Mouse (Mus musculus) forebrain, embryonic 10.5 days (tissue): ENCODE measurements around the gene Sh3gl3. TPM values are rescaled to one million over a fixed set of nuclear protein-coding genes. Genes with fewer than 3 reads are reported as not detected.
A peak's percentile ranks its signal among the peaks of the same experiment; 100 is the strongest.

Source experiments
- DNase-seq: peaks from one replicate; pipeline ENCODE4 v3.0.0-alpha.2; 2017; ENCODE audit warnings: low spot score; ENCODE audit errors: extremely low spot score
- H3K27ac ChIP-seq: fragments of 300-500 bp; sonication (generic); 2 replicates; pipeline ENCODE4 v1.5.1; 2016; ENCODE audit warnings: mild to moderate bottlenecking
- H3K27me3 ChIP-seq: fragments of 300-500 bp; sonication (generic); 2 replicates; pipeline ENCODE4 v1.6.1; 2016; ENCODE audit warnings: mild to moderate bottlenecking; ENCODE audit not compliant: poor library complexity, severe bottlenecking
- H3K36me3 ChIP-seq: fragments of 300-500 bp; sonication (generic); replicated peaks from 2 replicates; pipeline ENCODE4 v1.6.1; 2016; ENCODE audit warnings: mild to moderate bottlenecking, moderate library complexity
- H3K4me1 ChIP-seq: fragments of 300-500 bp; sonication (generic); 2 replicates; pipeline ENCODE4 v1.6.1; 2016
- H3K4me3 ChIP-seq: fragments of 300-500 bp; sonication (generic); 2 replicates; pipeline ENCODE4 v1.5.1; 2016; ENCODE audit warnings: mild to moderate bottlenecking, moderate library complexity
- H3K9me3 ChIP-seq: fragments of 300-500 bp; sonication (generic); 2 replicates; pipeline ENCODE4 v1.6.1; 2016; ENCODE audit warnings: mild to moderate bottlenecking, moderate library complexity
- WGBS: fragments of 180-500 bp; shearing (Covaris S2); methylation state at CpG from one replicate; pipeline ENCODE4 v1.1.7; 2016; 5-methylcytosine and 5-hydroxymethylcytosine counted together
- polyA plus RNA-seq: library from polyadenylated mRNA; unstranded; fragments of >200 nt; fragmentation: Nextera tagmentation; extraction: Ambion mirVana; gene quantifications from 2 replicates; pipeline ENCODE4 v1.2.1, GENCODE M21; 2016

Sh3gl3 gene
- polyA plus RNA-seq, result 8.8 and 8.9 TPM in 2 replicates

- peak within 1 kb of the TSS; percentile 79 for H3K4me3 ChIP-seq
- H3K27ac ChIP-seq, result peak within 1 kb of the TSS; percentile 83
- no peaks in the 10 kb centered on the region for H3K36me3 ChIP-seq
- DNase-seq, result no peak
- peaks cover 21% of the 10 kb centered on the region for H3K4me1 ChIP-seq
- H3K9me3 ChIP-seq, result peaks cover 5% of the 10 kb centered on the region; the same call in 1 of the 2 replicates
- peaks cover 34% of the 10 kb centered on the region for H3K27me3 ChIP-seq
- WGBS, result 94% methylated on average over 3 of the region's 3 CpGs
Measured at GRCm38 (mm10) chr7:82173540-82173939, at the start of gene Sh3gl3. Gene Sh3gl3 (plus strand): TSS chr7:82173840.

GRCm38 (mm10) chr7:82138196-82138595, 35.4 kb upstream of the Sh3gl3 start:
- H3K27ac ChIP-seq, result no peak overlapping the region
- no peaks in the 10 kb centered on the region for H3K27me3 ChIP-seq
- H3K4me1 ChIP-seq, result no peaks in the 10 kb centered on the region
- DNase-seq, result no peak
- H3K9me3 ChIP-seq, result peaks cover 11% of the 10 kb centered on the region; the same call in 1 of the 2 replicates
- WGBS, result 91% methylated on average over 1 of the region's 1 CpGs
- H3K36me3 ChIP-seq, result no peaks in the 10 kb centered on the region
- H3K4me3 ChIP-seq, result no peak overlapping the region

- 91% methylated on average over 5 of the region's 5 CpGs for WGBS
- Histone ChIP-seq H3K4me1 (no peaks in the 10 kb centered on the region), H3K27ac (no peak overlapping the region), H3K36me3 (no peaks in the 10 kb centered on the region), H3K4me3 (no peak overlapping the region), H3K27me3 (no peaks in the 10 kb centered on the region), H3K9me3 (no peaks in the 10 kb centered on the region)
- DNase-seq, result no peak
Measured at GRCm38 (mm10) chr7:82147151-82147550, 26.5 kb upstream of the Sh3gl3 start.

GRCm38 (mm10) chr7:82164681-82165080, 9.0 kb upstream of the Sh3gl3 start:
- H3K9me3 ChIP-seq, result peaks cover 34% of the 10 kb centered on the region; the same call in 1 of the 2 replicates
- no peak overlapping the region for H3K27ac ChIP-seq
- no peak for DNase-seq
- no peaks in the 10 kb centered on the region for H3K4me1 ChIP-seq
- WGBS, result 94% methylated on average over 14 of the region's 14 CpGs
- no peaks in the 10 kb centered on the region for H3K27me3 ChIP-seq
- no peak overlapping the region for H3K4me3 ChIP-seq
- H3K36me3 ChIP-seq, result no peaks in the 10 kb centered on the region

GRCm38 (mm10) chr7:82174571-82175326, 1.1 kb downstream of the Sh3gl3 start:
- peak; percentile 85 for DNase-seq
- Histone ChIP-seq H3K9me3 (peaks cover 5% of the 10 kb centered on the region; the same call in 1 of the 2 replicates), H3K27ac (peak overlapping the region; percentile 83), H3K4me1 (peaks cover 21% of the 10 kb centered on the region), H3K36me3 (no peaks in the 10 kb centered on the region), H3K27me3 (peaks cover 34% of the 10 kb centered on the region), H3K4me3 (peak overlapping the region; percentile 79)
- WGBS, result under 1% methylated on average over 72 of the region's 72 CpGs

GRCm38 (mm10) chr7:82175327-82175721, 1.7 kb downstream of the Sh3gl3 start:
- no peak for DNase-seq
- peaks cover 5% of the 10 kb centered on the region; the same call in 1 of the 2 replicates for H3K9me3 ChIP-seq

GRCm38 (mm10) chr7:82176192-82176591, 2.6 kb downstream of the Sh3gl3 start:
- peaks cover 21% of the 10 kb centered on the region for H3K4me1 ChIP-seq
- peaks cover 5% of the 10 kb centered on the region; the same call in 1 of the 2 replicates for H3K9me3 ChIP-seq
- no peak for DNase-seq
- H3K27ac ChIP-seq, result no peak overlapping the region
- 47% methylated on average over 3 of the region's 3 CpGs for WGBS
- H3K36me3 ChIP-seq, result no peaks in the 10 kb centered on the region
- peaks cover 34% of the 10 kb centered on the region for H3K27me3 ChIP-seq
- H3K4me3 ChIP-seq, result no peak overlapping the region

More at GRCm38 (mm10) chr7:82175327-82175721, 1.7 kb downstream of the Sh3gl3 start:
- peak overlapping the region; percentile 83 for H3K27ac ChIP-seq
- H3K4me3 ChIP-seq, result peak overlapping the region; percentile 79
- no peaks in the 10 kb centered on the region for H3K36me3 ChIP-seq
- WGBS, result 1% methylated on average over 16 of the region's 16 CpGs
- peaks cover 34% of the 10 kb centered on the region for H3K27me3 ChIP-seq
- peaks cover 21% of the 10 kb centered on the region for H3K4me1 ChIP-seq

GRCm38 (mm10) chr7:82177336-82177735, 3.7 kb downstream of the Sh3gl3 start:
- no peak overlapping the region for H3K4me3 ChIP-seq
- H3K27me3 ChIP-seq, result peaks cover 34% of the 10 kb centered on the region
- no peak overlapping the region for H3K27ac ChIP-seq
- peaks cover 21% of the 10 kb centered on the region for H3K4me1 ChIP-seq
- peaks cover 8% of the 10 kb centered on the region; the same call in 1 of the 2 replicates for H3K9me3 ChIP-seq
- H3K36me3 ChIP-seq, result no peaks in the 10 kb centered on the region
- WGBS, result 73% methylated on average over 5 of the region's 5 CpGs
- no peak for DNase-seq

- H3K27me3 ChIP-seq, result peaks cover 12% of the 10 kb centered on the region
- peaks cover 3% of the 10 kb centered on the region; the same call in 1 of the 2 replicates for H3K9me3 ChIP-seq
- 88% methylated on average over 5 of the region's 5 CpGs for WGBS
- H3K27ac ChIP-seq, result no peak overlapping the region
- peaks cover 8% of the 10 kb centered on the region for H3K4me1 ChIP-seq
- no peak overlapping the region for H3K4me3 ChIP-seq
- no peaks in the 10 kb centered on the region for H3K36me3 ChIP-seq
- no peak for DNase-seq
Measured at GRCm38 (mm10) chr7:82180919-82181318, 7.3 kb downstream of the Sh3gl3 start.

- WGBS, result 43% methylated on average over 2 of the region's 2 CpGs
- DNase-seq, result no peak
- Histone ChIP-seq H3K4me3 (no peak overlapping the region), H3K27ac (no peak overlapping the region), H3K9me3 (peaks cover 3% of the 10 kb centered on the region; the same call in 1 of the 2 replicates), H3K4me1 (peaks cover 5% of the 10 kb centered on the region; the same call in 1 of the 2 replicates), H3K27me3 (no peaks in the 10 kb centered on the region), H3K36me3 (no peaks in the 10 kb centered on the region)
Measured at GRCm38 (mm10) chr7:82182781-82183180, 9.1 kb downstream of the Sh3gl3 start.

- Histone ChIP-seq H3K9me3 (no peaks in the 10 kb centered on the region), H3K4me1 (peaks cover 9% of the 10 kb centered on the region), H3K4me3 (no peak overlapping the region), H3K27ac (no peak overlapping the region), H3K36me3 (no peaks in the 10 kb centered on the region), H3K27me3 (no peaks in the 10 kb centered on the region)
- no peak for DNase-seq
- WGBS, result 92% methylated on average over 11 of the region's 11 CpGs
Measured at GRCm38 (mm10) chr7:82191604-82192003, 18.0 kb downstream of the Sh3gl3 start.

GRCm38 (mm10) chr7:82192512-82192911, 18.9 kb downstream of the Sh3gl3 start:
- no peaks in the 10 kb centered on the region for H3K27me3 ChIP-seq
- H3K4me3 ChIP-seq, result no peak overlapping the region
- H3K27ac ChIP-seq, result no peak overlapping the region
- no peaks in the 10 kb centered on the region for H3K36me3 ChIP-seq
- H3K4me1 ChIP-seq, result peaks cover 7% of the 10 kb centered on the region
- H3K9me3 ChIP-seq, result no peaks in the 10 kb centered on the region
- DNase-seq, result no peak
- WGBS, result 92% methylated on average over 4 of the region's 4 CpGs

GRCm38 (mm10) chr7:82203111-82203510, 29.5 kb downstream of the Sh3gl3 start:
- Histone ChIP-seq H3K36me3 (no peaks in the 10 kb centered on the region), H3K4me1 (peaks cover 25% of the 10 kb centered on the region; the same call in 1 of the 2 replicates), H3K4me3 (no peak overlapping the region), H3K27me3 (no peaks in the 10 kb centered on the region), H3K9me3 (no peaks in the 10 kb centered on the region), H3K27ac (no peak overlapping the region)
- 79% methylated on average over 7 of the region's 7 CpGs for WGBS
- no peak for DNase-seq
